Mouse (Mus musculus) liver, embryonic 14.5 days (tissue): Measurements from ENCODE around the gene Syk.

Experiments used
- CTCF ChIP-seq: IDR thresholded peaks from 2 replicates; pipeline ENCODE4 v1.5.1; 2016; ENCODE audit warnings: antibody characterized with exemption, low read depth, control low read depth
- EP300 ChIP-seq: IDR thresholded peaks from 2 replicates; pipeline ENCODE4 v1.6.1; 2016; ENCODE audit warnings: antibody characterized with exemption, low read depth

- no peak for TF ChIP-seq CTCF
- TF ChIP-seq EP300 = no peak
Measured at GRCm38 (mm10) chr13:52600015-52600643, 17.2 kb downstream of the Syk start.
